Mouse (Mus musculus): ENCODE data around the gene Lrrc17.
A peak's percentile ranks its signal among the peaks of the same experiment; 100 is the strongest.

Gene Lrrc17

DNA sequence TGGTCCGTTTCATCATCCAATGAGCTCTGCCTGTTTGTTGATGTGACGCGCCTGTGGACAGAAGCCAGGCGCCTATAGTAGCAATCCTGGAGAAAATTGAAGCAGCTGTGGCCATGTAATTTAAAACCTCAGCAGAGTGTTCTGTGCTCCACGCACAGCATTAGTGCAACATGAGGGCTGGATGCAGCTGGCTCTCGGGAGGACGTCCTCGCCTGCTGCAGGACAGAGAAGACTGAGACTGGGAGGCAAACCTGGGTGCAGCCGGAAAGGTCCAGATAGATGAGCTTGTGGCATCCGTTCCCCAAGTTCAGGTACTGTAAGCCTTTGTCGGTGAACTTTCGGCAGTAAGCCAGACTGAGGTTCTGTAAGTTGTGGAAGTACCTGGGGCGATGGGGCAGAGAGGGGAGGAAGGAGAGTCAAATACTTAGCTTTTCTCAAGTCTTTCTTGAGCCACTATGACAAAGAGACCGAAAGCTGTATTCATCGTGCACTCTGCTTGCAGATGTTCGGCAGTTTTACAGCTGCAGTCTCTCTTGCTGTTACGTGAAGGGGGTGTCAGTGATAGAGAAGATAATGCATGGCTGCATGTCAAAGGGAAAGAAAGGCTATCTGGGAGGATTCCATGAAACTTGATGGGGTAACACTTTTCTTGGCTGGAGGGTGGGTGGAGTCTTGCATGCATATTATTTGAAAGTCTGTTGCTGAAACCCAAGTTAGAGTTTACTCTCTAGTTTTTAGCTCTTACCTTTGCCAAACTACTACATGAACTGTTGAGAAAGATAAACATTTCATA is at the start of gene Lrrc17:
Gene Lrrc17 (plus strand): TSS at position 151 of the 793 bp plus-strand sequence.
- no peak for DNase-seq

GRCm38 (mm10) chr5:21494781-21495180 is 48.6 kb upstream of the Lrrc17 start:
- DNase-seq = no peak

DNA sequence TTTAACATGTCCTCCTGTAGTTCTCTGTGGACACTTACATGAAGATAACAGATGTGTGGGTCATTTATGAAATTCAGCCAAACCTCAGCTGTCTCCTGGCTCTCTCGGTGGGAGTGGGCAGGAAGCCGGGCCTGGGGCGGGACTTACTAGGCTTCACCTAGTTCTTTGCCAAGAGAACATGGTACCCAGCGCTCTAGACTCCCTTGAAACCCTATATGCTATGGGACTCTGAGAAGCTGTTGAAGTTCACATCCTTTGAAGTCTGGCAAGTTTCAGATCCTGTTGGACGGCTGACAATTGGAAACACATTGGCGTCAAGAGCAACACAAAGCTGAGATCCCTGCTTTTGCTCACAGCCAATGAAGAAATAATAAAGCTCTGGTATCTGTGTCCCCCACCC is 47.0 kb upstream of the Lrrc17 start:
- DNase-seq = peak; percentile 57 to 58

DNA sequence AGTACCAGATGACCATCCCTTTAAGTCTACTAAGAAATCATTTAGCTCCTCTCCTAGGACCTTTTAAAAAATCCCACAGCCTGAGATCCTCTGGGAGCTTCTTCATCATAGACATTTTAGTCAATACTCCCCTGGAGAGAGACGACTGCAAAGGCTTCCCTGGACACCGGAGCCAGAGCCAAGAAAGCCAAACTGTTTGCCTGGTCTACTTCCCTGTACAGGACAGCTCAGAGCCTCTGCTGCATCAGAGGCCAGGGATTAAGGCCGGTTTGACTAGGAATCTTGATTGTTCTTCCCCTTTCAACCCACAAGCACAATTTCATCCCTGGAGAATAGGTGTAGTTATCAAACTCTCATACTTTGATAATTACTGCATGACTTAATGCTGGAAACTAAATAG is 46.5 kb upstream of the Lrrc17 start:
- no peak for DNase-seq

DNA sequence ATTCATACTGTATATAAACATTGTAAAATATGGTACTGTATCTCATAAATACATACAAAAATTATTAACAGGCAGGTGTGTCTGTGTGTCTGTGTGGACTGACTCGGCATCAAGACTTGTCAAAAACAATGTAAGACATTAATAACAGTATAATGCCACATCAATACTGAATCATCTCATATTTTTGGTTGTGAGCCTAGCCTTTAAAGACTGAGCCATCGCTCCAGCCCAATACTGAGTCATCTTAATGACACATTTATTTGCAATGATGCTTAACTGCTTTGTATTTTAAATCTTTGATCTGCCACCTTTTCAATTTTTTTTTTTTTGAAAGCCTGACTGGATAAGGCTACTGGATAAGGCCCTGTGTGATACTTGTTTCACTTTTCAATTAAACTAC is 44.9 kb upstream of the Lrrc17 start:
- DNase-seq = no peak

DNA sequence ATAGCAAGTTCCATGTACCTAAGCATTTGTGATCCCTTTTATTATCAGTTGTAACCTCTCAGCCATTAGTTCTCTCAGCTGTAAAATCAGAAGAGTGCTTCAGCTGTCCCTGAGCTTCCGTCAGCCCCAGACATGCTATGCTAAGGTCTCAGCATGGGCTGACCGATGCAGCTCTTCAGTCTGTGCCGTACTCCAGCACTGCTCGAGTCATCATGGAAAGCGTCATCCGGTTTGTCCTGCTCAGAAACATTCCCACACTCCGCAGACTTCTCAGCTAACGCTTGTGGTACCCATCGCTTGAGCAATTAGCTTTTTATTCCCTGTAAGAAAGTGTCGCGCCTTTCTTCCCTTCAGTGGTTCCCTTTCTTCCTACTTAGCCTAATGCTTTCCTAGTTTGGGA is 44.4 kb upstream of the Lrrc17 start:
- no peak for DNase-seq

GRCm38 (mm10) chr5:21500133-21500532 is 43.2 kb upstream of the Lrrc17 start:
- no peak for DNase-seq

- DNase-seq = no peak
Observed at GRCm38 (mm10) chr5:21500941-21501340, 42.4 kb upstream of the Lrrc17 start.

DNA sequence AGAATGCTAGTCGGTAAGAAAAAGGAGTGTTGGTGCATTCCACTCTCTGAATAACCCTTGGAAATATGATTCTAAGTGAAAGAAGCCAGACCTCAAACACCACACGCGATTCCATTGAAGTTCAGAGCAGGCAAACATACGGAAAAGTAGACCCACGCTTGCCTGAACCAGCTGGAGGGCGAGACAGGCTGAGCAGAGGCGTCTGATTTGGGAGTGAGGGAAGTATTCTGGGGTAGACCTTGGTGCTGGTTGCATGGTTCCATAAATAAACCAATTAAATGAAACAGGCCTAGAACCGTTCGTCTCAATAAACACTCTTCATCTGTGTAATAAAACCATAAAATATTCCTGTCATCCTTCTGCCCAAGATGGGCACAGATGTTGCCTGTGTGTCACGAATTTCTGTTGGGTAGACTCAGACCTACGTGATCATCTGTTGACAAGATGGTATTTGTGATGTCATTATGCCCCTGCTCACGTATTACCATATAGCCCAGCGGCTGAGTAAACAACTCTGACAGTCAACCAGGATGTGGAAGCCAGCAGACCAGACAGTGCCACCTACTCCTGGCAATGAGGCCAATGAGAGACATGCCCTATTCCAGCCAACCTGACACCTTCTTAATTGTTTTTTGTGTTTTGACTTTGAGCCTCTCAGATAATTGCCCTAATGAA is 40.3 kb upstream of the Lrrc17 start:
- no peak for DNase-seq

DNA sequence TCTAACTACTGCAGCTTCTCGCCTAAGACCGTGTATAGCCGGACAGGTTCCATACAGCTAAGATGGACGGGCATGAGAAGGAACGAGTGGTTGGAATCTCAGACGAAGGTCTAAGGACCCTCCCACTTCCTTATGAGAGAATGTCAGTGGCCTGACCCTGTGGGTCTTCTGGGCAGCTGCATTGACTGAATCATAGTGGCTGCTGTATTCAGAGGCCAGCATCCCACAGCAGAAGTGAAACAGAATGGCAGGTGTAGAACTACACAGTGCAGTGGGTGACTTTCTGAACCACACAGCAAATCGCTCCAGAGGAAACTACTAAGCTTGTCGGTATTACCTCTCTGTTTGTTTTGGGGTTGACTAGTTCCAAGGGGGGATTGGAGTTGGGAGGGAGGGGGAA is 38.2 kb upstream of the Lrrc17 start:
- DNase-seq = no peak

- DNase-seq = no peak
Observed at GRCm38 (mm10) chr5:21506887-21507286, 36.5 kb upstream of the Lrrc17 start.

- DNase-seq = no peak
Observed at GRCm38 (mm10) chr5:21509801-21510200, 33.6 kb upstream of the Lrrc17 start.

GRCm38 (mm10) chr5:21513363-21513762 is 30.0 kb upstream of the Lrrc17 start:
- DNase-seq = no peak

DNA sequence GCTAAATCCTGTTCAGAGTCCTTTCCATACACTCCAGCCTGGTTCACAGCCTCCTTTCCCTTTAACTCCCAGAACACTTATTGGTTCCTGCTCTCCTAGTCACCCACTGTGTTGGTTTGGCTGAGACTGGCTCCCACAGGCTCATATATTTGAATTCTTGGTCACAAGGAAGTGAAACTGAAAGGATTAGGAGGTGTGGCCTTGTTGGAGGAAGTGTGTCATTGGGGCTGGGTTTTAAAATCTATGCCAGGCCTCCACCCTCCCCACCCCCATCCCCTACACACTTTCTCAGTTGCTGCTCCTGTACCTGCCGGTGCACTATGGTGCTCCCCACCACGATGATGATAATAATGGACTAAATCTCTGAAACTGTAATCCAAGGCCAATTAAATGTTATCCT is 25.8 kb upstream of the Lrrc17 start:
- no peak for DNase-seq

DNA sequence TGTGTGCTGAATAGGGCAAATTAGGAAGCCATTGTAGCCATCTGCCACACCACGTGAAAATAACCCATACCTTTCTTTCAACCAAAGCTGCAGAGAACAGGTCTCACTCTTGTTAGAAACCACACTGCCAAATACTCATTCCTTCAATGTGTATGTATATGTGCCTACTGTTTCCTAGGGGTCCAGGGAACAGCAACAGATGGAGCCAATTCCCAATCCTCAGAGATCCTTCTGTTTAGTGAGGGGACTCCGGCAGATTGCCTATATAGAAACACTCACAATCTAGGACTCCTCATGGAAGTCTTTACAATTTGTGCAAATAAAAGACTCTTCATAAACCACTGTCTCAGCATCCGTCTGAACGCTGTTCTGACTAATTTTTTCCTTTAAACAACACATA is 25.2 kb upstream of the Lrrc17 start:
- DNase-seq = no peak

DNA sequence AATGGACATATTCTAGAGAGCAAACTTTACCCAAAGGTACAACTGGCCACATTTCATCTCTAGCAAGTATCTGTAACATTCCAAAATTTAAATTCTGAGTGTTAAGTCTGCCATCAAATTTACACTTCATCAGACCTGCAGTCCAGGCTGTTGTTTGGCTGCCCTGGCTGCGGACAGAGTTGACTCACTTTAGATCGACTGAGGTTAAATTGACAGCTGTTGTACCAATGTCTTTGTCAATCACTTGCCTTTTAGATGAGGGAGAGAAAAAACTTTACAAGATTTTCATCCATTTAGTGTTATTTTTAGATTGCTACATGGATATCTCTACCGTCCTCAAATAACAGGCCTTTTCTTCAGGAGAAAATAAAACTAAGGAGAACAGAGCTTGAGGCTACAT is 24.2 kb upstream of the Lrrc17 start:
- no peak for DNase-seq

GRCm38 (mm10) chr5:21526835-21527485 is 16.4 kb upstream of the Lrrc17 start:
- DNase-seq = no peak

GRCm38 (mm10) chr5:21527488-21527911 is 15.9 kb upstream of the Lrrc17 start:
- no peak for DNase-seq

DNA sequence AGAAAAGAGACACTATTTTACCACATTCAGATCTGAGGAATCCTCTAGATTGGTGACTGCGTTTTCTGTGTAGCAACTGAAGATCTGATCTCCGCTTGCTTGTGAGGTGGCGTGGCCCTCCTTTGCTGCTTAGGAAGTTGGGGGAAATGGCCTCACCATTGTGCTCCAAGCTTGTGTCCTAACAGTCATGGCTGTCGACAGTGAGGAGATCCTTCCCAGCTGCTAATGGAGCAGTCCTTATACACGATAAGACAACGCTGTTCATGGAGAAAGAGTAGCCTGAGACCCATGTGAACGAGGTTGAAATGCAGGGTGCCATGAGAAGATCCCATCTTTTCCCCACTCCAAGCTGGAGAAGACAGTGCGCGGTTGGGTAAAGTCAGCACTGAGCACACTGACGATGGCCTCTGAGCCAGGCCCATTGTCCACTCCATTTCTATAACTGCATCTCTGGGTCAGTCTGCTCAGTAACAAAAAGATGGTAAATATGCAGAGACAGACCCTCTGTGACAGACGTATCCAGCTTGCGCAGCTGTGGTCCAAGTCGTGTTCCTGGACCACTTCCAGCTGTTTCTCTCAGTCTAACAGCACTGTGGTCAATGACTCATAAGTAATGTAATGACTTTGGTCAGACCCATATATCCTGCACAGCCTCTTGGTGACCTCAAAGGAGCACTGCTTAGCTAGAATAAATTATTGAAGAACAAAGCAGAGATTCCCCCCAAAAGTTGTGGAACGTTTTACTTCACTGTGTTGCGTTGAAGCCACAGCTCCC is 15.1 kb upstream of the Lrrc17 start:
- DNase-seq = no peak

- no peak for DNase-seq
Observed at GRCm38 (mm10) chr5:21529110-21529720, 14.1 kb upstream of the Lrrc17 start.

DNA sequence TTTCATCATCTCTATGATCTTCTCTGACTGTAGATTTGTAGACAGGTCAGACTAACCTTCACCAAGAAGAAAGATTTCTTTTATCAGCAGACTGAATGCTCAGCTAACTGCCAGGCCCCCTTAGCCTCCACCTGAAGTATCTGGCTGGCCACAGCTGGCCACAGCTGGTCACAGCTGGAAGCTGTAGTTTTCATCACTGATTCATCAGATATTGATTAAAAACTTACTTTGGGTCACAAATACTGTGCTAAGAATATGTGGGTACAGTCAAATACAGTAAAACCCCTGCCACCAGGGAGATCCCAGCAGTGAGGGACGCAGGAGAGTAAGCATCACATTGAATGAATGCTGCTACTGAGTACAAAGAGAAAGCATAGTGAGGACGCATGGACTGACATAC is 11.2 kb upstream of the Lrrc17 start:
- DNase-seq = no peak

GRCm38 (mm10) chr5:21532921-21533320 is 10.4 kb upstream of the Lrrc17 start:
- DNase-seq = no peak

GRCm38 (mm10) chr5:21542226-21542625 is 1.1 kb upstream of the Lrrc17 start:
- no peak for DNase-seq

All from cerebellum, postnatal 14 days (tissue).